Mouse (Mus musculus): ENCODE data around the gene BC030500. TPM values are rescaled to one million over a fixed set of nuclear protein-coding genes. Genes with fewer than 3 reads are reported as not detected.

BC030500 gene
- 10 to 100 TPM; 18.6 to 20.5 TPM for total RNA-seq (2021)

DNA sequence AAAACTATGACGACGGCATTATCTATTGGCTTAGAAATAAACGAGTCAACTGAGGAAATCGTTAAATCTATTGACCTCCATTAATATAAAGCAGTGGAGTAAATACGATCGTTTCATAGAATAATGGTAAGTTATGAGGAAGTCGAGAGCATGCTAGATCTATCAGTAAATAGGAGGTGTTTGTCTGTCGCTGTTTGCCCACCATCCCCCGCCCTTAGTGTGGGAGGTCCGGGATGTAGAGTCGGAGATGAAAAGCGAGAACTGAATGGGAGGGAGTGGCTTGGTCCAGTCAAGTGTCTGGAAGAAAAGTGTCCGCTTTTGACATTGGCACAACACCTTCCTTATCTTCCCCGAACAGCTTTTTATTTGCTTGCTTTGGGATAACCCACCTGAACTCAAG lies at the start of gene BC030500:
BC030500 (plus strand) TSS at position 79 of the 400 bp plus-strand sequence.
- no peak for DNase-seq

GRCm38 (mm10) chr8:58886405-58886804 lies 25.1 kb upstream of the BC030500 start:
- no peak for DNase-seq

- DNase-seq = no peak
These were observed 21.0 kb upstream of the BC030500 start for GRCm38 (mm10) chr8:58890591-58890990.

DNA sequence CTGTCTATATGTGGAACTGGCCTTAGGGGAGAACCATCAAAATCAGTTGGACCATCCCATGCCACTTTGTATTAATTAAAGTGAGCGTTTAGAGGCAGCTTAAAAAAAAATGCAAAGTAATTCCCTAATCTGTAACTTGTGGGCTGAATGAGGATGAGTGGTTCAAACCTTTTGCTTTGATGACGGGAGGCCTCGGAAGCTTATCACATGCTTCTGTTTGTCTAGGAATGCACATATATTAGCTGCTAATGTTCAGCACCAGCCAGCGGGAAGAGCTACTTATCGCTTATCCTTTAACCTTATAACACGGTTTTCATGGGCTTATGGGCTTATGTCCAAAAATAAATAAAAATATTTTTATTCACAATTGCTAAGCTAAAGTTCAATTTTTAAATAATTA lies 15.6 kb upstream of the BC030500 start:
- no peak for DNase-seq

DNA sequence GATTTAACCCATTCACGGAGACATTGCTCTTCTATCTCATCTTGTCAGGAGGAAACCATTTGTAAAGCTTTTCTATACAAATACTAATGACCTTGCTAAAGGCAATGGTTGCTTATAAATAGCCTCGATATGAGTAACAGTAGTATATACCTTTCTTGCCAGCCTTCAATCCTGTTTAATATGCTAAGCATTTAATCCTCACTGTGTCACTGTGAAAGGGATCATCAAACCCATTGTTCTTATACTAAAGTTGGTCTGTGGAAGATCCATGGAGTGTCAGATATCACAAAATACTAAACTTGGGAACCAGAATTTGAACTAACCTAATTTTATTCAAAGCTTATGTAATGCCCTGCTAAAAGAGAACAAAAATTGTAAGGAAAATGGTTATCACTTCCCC lies 7.1 kb upstream of the BC030500 start:
- no peak for DNase-seq

DNA sequence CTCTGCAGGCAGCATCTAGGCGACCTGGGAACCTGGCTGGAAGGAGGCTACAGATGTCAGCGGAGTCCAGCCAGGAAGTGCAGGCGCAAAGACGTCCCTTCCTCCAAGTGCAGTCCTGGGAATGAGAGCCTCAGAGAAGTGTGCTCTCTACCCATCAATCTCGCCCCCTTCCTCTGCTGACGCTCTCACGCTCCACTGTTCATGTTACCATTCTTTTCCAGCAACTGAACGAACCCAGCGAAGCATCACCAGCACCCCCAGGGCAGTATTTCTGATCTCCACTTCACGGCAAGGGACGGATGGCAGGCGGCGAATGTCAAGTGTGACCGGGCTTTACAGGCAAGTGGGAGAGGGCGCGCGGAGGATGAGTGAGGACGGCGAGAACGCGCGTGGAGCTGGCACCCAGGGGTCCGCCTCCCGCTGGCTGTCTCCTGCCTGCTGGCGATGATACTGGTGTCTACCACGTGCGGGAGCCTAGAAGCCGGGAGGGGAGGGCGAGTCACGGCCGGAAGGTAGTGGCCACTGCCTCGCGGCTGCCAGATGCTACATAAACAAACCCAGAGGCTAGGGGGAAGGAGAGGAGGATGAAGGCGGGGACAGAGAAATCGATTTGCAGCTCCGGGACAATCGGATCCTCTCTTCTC lies 763 bp downstream of the BC030500 start, which contains the start of gene Galntl6:
Galntl6 (minus strand) TSS at position 445 of the 644 bp plus-strand sequence.
- peak; percentile 70 to 75 for DNase-seq

DNA sequence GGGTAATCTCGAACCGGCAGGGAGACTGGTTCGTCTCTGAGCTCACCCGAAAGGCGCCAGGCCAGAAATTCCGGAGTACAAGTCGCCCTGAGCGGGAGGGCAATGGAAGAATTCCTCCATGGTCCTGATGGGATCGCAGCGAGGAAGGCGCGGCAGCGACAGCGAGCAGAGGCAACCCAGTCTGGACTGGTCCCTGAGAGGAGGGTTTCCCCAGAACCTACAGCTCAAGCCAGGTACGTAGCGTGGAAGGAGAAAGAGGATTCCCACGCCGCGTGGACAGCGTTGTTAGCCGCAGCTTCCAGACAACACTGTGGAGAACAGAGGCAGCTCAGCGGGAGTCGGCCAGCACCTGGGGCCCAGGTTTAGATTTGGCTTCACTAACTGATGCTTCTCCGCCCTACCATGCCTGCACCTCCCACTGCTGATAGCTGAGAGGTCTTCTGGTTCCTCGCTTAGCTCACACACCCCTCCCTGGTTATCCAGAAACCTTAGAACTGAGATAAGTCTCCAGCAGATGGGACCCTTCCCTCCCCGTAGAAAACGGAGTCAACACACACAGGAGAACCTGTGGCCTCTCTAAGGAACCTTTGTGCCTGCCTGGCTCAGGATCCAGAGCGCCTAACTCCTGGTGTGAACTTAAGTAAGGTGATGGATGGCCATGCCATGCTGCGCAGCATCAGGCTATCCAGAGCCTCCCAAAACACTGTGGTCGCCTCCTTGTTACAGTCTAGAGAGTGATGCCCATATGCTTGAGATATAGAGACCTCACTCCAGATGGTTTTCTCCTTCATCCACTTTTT lies 1.5 kb downstream of the BC030500 start:
- peak in 1 of 2 experiments; percentile 29 for DNase-seq

GRCm38 (mm10) chr8:58913640-58913968 lies 2.0 kb downstream of the BC030500 start:
- no peak for DNase-seq

DNA sequence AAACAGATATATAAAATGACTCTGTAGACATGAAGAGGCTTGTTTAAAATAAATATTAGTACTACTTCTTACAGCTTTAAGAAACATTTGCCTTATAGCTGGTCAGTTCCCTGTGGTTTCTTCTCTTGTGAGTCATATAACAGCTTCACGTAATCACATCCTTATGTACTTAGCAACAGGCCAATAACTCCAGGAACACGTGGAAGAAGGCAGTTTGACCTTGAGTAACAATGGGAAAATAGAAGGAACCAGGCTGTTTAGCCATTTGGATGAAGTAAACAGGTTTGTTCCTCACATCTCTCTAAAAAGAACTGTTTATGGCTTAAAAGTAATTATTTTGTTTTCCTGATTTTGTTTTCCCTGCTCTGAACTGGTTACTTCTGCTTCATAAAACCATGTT lies 3.6 kb downstream of the BC030500 start:
- no peak for DNase-seq

GRCm38 (mm10) chr8:58931066-58931465 lies 19.5 kb downstream of the BC030500 start:
- DNase-seq = no peak

GRCm38 (mm10) chr8:58943773-58944172 lies 32.2 kb downstream of the BC030500 start:
- no peak for DNase-seq

GRCm38 (mm10) chr8:58957195-58957739 lies 45.7 kb downstream of the BC030500 start:
- DNase-seq = no peak

Other genes with a start within 250 kb of the BC030500 start
- 10 to 100 TPM; 48.7 to 51.7 TPM for gene Galntl6, start 885 bp downstream of the BC030500 start, total RNA-seq (2021)

All from layer of hippocampus, postnatal 36 days (tissue).